Comparison of ENCODE assay signal across 17 mouse cellular contexts in the genomic region with DNA sequence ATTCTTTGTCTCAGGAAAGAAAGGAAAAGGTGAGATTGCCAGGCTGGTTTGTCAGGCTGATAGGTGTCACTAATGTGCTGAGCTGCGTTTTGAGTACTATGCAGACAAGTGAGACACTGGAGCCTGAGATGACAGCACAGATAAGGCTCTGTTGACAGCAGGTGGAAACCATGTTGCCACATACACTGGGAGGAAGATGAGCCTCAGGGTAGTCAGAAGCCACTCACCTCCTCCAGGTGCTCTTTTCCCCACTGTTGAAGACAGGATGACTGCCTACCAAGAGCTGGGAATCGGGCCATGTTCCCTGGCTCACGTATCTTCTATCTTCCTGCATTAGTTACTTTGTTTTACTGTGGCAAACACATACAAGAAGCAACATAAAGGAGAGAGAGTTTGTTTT.
"Had no signal": no experiment of that assay in that cellular context is flagged by ENCODE, and none has a peak within 500 bp of the region (broad histone marks: within the 10 kb centered on the region; RNA-seq: fewer than 3 reads in every experiment).

No protein-coding gene starts in this region.

- H3K4me1 ChIP-seq: stomach, embryonic 15.5 days had no signal

- H3K9ac ChIP-seq: neural tube, embryonic 12.5 days; neural tube, embryonic 13.5 days; neural tube, embryonic 15.5 days; stomach, embryonic 15.5 days had no signal

- DNase-seq: retina, postnatal 1 day; right cerebral cortex, adult 18-20 months; right cerebral cortex, postnatal 14 days; right cerebral cortex, postnatal 25 days; right cerebral cortex, postnatal 4 days; spleen, adult 18-20 months; thymus, adult 18-20 months; thymus, adult 2 months; thymus, postnatal 14 days; thymus, postnatal 25 days; thymus, postnatal 36 days; thymus, postnatal 4 days had no signal

- H3K36me3 ChIP-seq: neural tube, embryonic 12.5 days; neural tube, embryonic 13.5 days; neural tube, embryonic 15.5 days; stomach, embryonic 15.5 days had no signal

- H3K27ac ChIP-seq: neural tube, embryonic 12.5 days; neural tube, embryonic 13.5 days; neural tube, embryonic 15.5 days; stomach, embryonic 15.5 days; stomach, postnatal 0 days had no signal

- H3K4me2 ChIP-seq: neural tube, embryonic 12.5 days; neural tube, embryonic 13.5 days; neural tube, embryonic 15.5 days; stomach, embryonic 15.5 days had no signal

- H3K9me3 ChIP-seq: neural tube, embryonic 12.5 days; neural tube, embryonic 13.5 days; neural tube, embryonic 15.5 days; stomach, embryonic 15.5 days had no signal

- H3K4me3 ChIP-seq: neural tube, embryonic 12.5 days; neural tube, embryonic 13.5 days; neural tube, embryonic 15.5 days; stomach, embryonic 15.5 days had no signal

- H3K27me3 ChIP-seq: neural tube, embryonic 12.5 days; neural tube, embryonic 13.5 days; neural tube, embryonic 15.5 days; stomach, embryonic 15.5 days had no signal
